Mouse (Mus musculus) kidney, postnatal 36 days (tissue): Measurements from ENCODE around the gene Krt5.
"Not testable (repeated sequence)": the region's sequence is repeated elsewhere in the genome, so short reads cannot be mapped to it uniquely, and the experiment has no call there.

Experiments used
- DNase-seq, 2 experiments: peaks; one replicate each; pipeline ENCODE4 v3.0.0; 2021 to 2022; ENCODE audit warnings: mixed read lengths in 2 of 2

Gene Krt5

DNA sequence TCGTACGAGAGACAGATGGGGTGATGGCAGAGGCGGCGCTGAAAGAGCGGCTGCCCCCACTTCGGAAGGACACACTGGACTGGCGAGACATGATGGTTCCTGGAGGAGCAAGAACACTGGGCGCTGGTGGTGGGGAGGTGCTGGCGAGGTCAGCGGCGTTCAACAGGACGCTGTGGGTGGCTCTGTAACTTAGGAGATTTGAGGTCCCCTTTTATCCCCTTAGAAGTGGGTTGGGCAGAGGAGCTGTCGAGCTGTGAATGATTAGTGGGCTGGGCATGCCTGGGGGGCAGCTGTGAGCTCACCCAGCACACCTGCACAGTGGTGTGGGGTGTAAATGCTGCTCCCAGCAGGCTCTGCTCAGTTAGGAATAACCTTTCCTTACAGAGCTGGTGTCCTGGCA lies at the start of gene Krt5:
Krt5 (minus strand) TSS at position 179 of the 400 bp plus-strand sequence.
- DNase-seq, result no peak

DNA sequence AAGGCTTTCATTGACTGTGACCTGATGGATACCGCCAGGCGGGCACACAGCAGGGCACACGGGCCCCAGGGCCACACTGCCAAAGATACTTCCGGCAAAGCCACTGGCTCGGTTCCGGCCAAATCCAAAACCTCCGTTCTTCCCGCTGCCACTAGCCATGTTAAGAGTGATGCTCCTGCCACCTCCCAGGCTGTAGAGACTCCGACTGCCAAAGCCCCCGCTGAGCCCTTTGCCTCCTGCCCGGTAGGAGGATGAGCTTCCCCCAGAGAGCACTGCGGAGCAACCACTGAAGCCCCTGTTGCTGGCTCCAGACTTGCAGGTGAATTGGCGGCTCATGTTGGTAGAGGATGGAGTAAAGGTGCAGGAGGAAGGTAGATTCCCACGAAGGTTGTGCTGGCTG lies 30.0 kb upstream of the Krt5 start, which contains the start of gene Krt71:
Krt71 (minus strand) TSS at position 399 of the 400 bp plus-strand sequence.
- DNase-seq, result no peak

DNA sequence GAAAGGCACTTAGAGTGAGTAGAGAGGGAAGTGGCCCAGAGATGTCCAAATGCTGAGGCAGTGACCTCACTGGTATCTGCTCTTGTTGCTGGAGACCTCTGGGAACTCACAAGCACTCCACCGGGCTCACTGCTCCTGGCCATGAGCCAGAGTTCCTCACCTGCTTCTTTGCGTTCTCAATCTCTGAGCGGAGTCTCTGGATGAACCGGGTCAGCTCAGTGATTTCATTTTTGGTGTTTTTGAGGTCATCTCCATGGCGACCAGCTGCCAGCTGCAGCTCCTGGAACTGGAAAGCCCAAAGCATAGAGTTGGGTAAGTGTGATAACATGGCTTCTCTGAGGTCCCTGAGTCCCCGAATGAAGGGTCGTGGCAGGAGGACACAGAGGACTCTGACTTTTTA lies 25.1 kb upstream of the Krt5 start:
- no peak for DNase-seq

- no peak for DNase-seq
These were observed 18.0 kb upstream of the Krt5 start for GRCm38 (mm10) chr15:101730653-101731052.

- DNase-seq, result no peak
These were observed 12.0 kb upstream of the Krt5 start for GRCm38 (mm10) chr15:101724686-101725085.

DNA sequence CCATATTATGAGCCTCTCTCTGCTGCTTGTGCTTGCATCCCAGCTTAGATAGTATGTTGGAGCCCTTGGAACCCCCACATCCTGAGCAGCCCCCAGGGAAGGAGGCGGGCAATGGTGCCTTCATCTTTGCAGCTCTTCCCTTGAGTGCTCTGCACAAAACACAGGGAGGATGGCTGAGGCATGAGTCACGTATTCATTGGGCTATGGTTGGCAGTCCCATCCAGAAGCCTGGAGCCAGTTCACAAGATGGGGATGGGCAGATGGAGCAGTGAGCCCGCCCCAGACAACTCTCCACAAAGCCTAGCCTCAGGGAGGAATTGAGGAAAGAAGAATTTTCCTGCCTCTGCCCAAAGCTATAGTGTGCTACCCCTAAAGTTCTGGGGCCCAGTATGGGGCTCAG lies 3.1 kb upstream of the Krt5 start:
- no peak for DNase-seq

GRCm38 (mm10) chr15:101714356-101714755 lies 1.7 kb upstream of the Krt5 start:
- no peak for DNase-seq

DNA sequence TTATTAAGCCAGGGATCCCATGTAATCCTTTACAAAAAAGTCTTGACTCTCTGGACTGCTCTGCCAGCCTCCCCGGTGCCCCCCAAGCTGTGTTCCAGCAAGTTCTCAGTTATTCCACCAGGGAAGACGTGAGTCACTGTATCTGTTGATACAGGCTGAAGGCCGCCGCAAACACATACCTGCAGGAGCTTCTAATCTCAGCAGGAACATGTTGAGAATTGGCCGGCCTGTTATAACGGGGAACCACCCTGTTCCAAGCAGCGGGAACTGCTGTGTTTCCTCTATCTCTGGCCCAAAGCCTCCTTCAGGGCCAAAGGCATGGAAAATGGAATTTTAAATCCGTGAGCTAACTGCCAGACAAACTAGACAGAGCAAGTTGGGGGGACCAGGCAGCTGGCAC lies 1.0 kb upstream of the Krt5 start:
- no peak for DNase-seq

DNA sequence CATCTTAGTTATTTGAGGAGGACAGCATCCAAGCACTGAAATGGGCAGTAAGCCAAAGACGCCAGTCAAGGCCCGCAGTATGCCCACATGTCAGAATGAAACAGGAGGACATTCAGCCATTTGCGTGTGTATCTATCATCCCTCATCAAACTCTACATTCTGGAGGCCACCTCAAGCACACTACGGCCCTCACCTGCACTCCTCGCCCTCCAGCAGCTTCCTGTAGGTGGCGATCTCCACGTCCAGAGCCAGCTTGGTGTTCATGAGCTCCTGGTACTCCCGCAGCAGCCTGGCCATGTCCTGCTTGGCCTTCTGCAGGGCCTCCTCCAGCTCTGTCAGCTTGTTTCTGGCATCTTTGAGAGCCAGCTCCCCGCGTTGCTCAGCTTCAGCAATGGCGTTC lies 4.0 kb downstream of the Krt5 start:
- no peak for DNase-seq

GRCm38 (mm10) chr15:101707454-101707853 lies 5.2 kb downstream of the Krt5 start:
- no peak for DNase-seq

- peak; percentile 2 to 13 for DNase-seq
These were observed 8.6 kb downstream of the Krt5 start for GRCm38 (mm10) chr15:101704066-101704465.

DNA sequence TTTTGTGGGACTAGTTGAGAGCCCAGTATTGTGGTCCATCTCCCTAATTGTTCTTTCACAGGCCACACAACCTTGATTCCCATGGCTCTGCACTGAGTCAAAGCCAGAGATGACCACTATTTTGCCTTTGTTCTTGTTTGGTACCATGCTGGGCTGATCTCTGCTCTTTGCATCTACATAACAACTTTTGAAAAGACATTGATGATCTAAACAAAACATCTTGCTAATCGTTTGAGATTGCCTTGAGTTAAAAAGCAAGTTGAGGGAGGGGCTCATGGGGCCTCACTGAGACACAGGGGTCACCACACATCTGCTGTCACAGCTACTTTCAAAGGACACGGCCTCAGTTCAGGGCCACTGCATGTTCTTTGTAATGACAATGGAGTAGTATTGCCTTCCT lies 10.3 kb downstream of the Krt5 start:
- no peak for DNase-seq

DNA sequence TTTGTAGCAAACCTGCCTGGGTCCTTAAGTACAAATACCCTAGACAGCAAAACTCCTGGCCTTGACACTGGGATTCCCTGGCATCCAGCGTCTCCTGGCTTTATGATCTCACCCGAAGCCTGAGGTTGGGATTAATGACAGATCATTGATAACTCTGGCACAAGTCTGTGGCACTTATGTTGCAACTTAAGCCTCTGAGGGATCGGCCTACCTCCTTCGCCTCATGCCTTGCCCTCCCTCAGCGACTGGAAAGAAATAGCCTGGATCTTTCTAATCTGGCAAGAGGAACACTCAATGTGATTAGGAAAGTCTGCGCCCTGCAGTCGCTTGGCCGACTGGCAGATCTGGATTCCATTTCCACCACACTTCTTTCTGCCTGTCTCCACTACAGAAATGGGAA lies 12.8 kb downstream of the Krt5 start:
- no peak for DNase-seq

DNA sequence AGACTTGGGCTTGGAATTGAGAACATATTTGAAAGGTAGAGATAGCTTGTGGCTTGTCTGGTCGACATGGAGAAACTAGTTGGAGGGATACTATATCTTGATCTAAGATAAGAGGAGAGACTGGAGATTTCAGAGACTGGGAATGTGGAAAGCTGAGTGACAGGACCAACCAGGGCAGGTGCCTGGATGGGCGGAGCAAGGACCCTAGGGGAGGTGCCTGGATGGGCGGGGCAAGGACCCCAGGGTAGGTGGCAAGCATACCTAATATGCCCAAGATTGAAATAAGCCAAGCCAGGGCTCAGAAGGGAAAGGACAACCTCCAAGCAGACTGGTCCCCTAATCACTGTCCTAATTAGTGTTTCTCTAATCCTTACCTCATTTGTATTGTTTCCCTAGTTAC lies 13.5 kb downstream of the Krt5 start:
- no peak for DNase-seq

DNA sequence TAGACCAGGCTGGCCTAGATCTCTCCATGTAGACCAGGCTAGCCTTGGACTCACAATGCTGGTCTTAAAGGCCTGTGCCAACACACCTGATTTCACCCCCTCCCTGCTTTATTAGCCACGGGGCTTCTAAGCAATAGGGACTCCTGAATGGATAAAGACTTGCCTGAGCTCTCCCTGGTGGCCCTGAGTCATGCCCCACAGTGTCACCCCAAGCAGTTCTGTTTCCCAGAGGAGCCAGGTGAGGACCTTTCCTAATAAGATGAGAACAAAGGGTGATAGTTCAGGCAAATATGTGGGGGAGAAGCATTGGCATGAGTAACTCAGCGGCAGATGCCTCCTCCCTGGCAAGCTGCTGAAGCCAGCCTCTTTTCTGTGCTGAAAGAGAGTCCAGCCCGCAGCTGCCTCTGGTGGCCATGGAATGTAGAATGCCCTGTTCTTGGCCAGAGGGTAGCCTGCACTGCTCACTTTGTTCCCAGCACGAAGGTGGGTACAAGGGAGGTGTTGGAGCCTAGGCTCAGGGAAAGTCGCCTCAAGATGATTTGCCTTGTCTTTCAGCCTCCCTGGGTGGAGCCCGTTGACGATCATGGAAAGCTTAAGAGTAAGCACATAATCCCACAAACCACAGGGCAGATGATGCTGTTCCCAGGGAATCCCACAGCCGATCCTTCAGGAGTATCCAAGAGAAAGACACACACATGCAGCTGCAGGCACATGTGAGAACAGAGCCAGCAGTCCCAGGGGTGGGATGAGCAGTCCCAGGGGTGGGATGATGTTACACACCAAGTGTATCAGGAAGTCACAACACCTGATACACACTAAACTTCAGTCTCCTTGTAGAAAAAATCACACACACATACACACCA lies 15.1 kb downstream of the Krt5 start:
- DNase-seq, result no peak

DNA sequence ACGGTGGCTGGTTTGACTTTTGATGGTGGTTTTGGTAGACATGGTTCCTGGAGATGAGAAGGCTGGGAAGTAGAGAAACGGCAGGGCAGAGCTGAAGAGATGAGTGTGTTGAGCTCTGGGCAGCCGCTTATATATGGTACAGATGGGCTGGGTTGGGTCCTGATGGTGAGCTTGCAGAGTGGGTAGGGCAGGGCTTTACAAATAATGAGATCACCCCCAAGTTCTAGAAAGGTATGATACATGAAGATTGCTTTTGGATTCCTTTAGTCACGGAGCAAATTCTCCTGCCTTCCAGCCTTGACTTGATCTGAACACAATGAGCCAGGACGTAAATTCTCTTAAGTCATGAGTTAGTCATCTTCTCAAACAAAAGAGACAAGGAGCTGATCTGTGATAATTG lies 18.5 kb downstream of the Krt5 start, which contains the start of gene Krt6a:
Krt6a (minus strand) TSS at position 101 of the 400 bp plus-strand sequence.
- DNase-seq, result no peak

- DNase-seq, result not testable (repeated sequence)
These were observed 22.2 kb downstream of the Krt5 start for GRCm38 (mm10) chr15:101690460-101690859.

DNA sequence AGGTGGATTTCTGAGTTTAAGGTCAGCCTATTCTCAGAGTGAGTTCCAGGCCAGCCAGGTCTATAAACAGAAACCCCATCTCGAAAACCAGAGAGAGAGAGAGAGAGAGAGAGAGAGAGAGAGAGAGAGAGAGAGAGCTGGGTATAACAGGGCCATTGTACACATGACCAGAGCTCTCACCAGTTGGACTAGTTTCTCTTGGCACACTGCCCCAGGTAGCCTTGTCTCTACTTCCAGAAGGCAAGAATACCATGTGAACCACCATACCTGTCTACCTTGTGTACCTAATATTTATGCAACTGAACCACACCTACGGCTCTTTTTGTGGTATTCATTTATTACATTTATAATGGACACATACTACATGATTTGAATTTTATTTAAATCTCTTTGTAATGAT lies 24.5 kb downstream of the Krt5 start:
- DNase-seq, result no peak

DNA sequence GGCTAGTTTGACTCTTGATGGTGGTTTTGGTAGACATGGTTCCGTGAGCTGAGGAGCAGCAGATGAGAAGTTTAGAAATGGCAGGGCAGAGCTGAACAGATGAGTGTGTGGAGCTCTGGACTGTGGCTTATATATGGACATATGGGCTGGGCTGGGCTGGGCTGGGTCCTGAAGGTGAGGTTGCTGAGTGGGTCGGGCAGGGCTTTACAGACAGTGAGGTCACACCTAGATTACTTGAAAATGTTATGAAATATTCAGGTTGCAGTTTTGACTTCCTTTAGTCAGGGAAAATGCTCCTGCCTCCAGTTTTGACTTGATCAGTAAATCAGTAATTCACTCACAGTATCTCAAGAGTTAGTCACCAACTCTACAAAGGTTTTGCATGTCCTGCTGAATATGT lies 32.5 kb downstream of the Krt5 start, which contains the start of gene Krt6b:
Krt6b (minus strand) TSS at position 101 of the 400 bp plus-strand sequence.
- DNase-seq, result no peak

DNA sequence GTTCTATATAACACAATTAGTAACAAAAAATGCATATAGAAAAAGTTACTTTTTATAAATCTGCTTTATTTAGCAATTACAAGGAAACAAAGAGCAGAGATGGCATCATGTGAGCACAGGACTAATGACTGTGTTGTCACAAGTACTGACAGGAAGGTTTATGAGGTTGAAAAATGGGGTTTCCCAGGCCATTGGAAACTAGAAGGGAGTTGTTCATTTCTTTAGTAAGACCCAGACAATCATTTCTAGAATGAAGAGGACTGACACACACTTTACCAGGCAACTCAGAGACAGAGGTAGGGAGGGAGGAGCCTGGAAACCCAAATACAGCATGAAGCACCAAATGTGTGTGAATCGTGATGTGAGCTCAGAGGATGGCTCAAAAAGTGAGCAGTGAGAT lies 36.7 kb downstream of the Krt5 start:
- no peak for DNase-seq
